In the genomic region with DNA sequence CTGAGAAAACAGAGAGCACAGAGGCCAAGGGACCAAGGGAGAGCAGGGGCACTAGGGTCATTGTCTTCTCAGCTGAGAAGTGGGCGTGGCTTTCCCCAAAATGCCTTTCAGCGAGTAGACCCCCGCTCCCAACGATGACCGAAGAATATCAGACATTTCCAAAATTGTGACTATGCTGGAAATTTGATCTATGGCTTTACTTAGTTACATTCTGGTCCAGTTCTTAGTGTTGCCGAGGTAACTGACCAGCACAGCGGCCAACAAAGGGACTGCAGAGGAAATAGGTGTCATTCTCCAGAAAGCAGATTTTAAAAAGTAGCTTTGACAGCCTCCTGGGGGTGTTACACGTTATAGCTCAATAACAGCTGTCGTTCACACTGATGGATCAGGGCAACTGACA, we compare ENCODE assay signal across 13 mouse cellular contexts. TPM values are rescaled to one million over a fixed set of nuclear protein-coding genes. Genes with fewer than 3 reads are reported as not detected.
DNase-seq lines count a peak whose midpoint lies in the region; ATAC-seq and TF ChIP-seq lines count a peak whose summit lies in the region.
"Had no signal": no experiment of that assay in that cellular context is flagged by ENCODE, and none has a peak within 500 bp of the region (broad histone marks: within the 10 kb centered on the region; RNA-seq: fewer than 3 reads in every experiment).

No protein-coding gene starts in this region.

- ATAC-seq in intestine, postnatal 0 days, result no peak
- no peak for ATAC-seq in intestine, embryonic 15.5 days
- no peak for ATAC-seq in embryonic facial prominence, embryonic 14.5 days (ENCODE audit: low read depth)
- ATAC-seq: liver, embryonic 12.5 days had no signal

- no peak overlapping the region for H3K27ac ChIP-seq in intestine, postnatal 0 days (ENCODE audit: low read depth, low read length)
- no peak overlapping the region for H3K27ac ChIP-seq in intestine, embryonic 15.5 days
- 0 out of 2 replicates have a peak overlapping the region, but pooled peaks have one; percentile 47 for H3K27ac ChIP-seq in spleen, adult 2 months (ENCODE audit: insufficient read depth, low read length)
- H3K27ac ChIP-seq in embryonic facial prominence, embryonic 14.5 days (replicated peaks; ENCODE audit: low read depth, low read length), result no peak overlapping the region
- H3K27ac ChIP-seq: liver, embryonic 12.5 days; macrophage had no signal

- no peak overlapping the region for H3K4me2 ChIP-seq in intestine, postnatal 0 days (replicated peaks; ENCODE audit: low read depth)
- no peak overlapping the region for H3K4me2 ChIP-seq in intestine, embryonic 15.5 days (replicated peaks)
- peak overlapping the region; percentile 12; the same call in 1 of the 2 replicates for H3K4me2 ChIP-seq in embryonic facial prominence, embryonic 14.5 days (ENCODE audit: low read depth, low read length)
- H3K4me2 ChIP-seq: liver, embryonic 12.5 days had no signal

- H3K4me1 ChIP-seq in intestine, postnatal 0 days (replicated peaks; ENCODE audit: control insufficient read depth, insufficient read depth, low read length), result no peaks in the 10 kb centered on the region
- H3K4me1 ChIP-seq in intestine, embryonic 15.5 days (replicated peaks), result no peaks in the 10 kb centered on the region
- peaks cover 2% of the 10 kb centered on the region; the same call in 1 of the 2 replicates for H3K4me1 ChIP-seq in spleen, adult 2 months (ENCODE audit: control insufficient read depth, insufficient read depth, insufficient read length)
- H3K4me1 ChIP-seq in embryonic facial prominence, embryonic 14.5 days (ENCODE audit: control insufficient read depth, insufficient read depth, low read length), result peaks cover 3% of the 10 kb centered on the region; the same call in 1 of the 2 replicates
- H3K4me1 ChIP-seq: liver, embryonic 12.5 days had no signal

- no peak overlapping the region for H3K4me3 ChIP-seq in intestine, postnatal 0 days (ENCODE audit: low read depth, low read length)
- no peak overlapping the region for H3K4me3 ChIP-seq in intestine, embryonic 15.5 days (replicated peaks)
- H3K4me3 ChIP-seq in spleen, adult 2 months (ENCODE audit: extremely low read depth, insufficient read depth, insufficient read length), result no peak overlapping the region
- no peak overlapping the region for H3K4me3 ChIP-seq in embryonic facial prominence, embryonic 14.5 days (ENCODE audit: low read depth, low read length)
- H3K4me3 ChIP-seq: liver, embryonic 12.5 days had no signal

- intact Hi-C loops in gastrocnemius, postnatal 14 days (cut with DNase I; ENCODE audit: low total_unique reads), result loop anchor here (5.0 kb wide), 3 partner anchors 120 to 260 kb away; no protein-coding TSS in a partner anchor

- no peaks in the 10 kb centered on the region for H3K36me3 ChIP-seq in intestine, postnatal 0 days (ENCODE audit: control insufficient read depth, insufficient read depth)
- H3K36me3 ChIP-seq in intestine, embryonic 15.5 days, result no peaks in the 10 kb centered on the region
- no peaks in the 10 kb centered on the region for H3K36me3 ChIP-seq in spleen, adult 2 months (ENCODE audit: control insufficient read depth, insufficient read depth, low read length)
- no peaks in the 10 kb centered on the region for H3K36me3 ChIP-seq in embryonic facial prominence, embryonic 14.5 days (ENCODE audit: control insufficient read depth, insufficient read depth, low read length)
- H3K36me3 ChIP-seq: liver, embryonic 12.5 days had no signal

- H3K27me3 ChIP-seq in intestine, postnatal 0 days (replicated peaks; ENCODE audit: control insufficient read depth, insufficient read depth, low read length), result no peaks in the 10 kb centered on the region
- no peaks in the 10 kb centered on the region for H3K27me3 ChIP-seq in intestine, embryonic 15.5 days (replicated peaks)
- no peaks in the 10 kb centered on the region for H3K27me3 ChIP-seq in spleen, adult 2 months (ENCODE audit: control insufficient read depth, insufficient read depth, low read length)
- no peaks in the 10 kb centered on the region for H3K27me3 ChIP-seq in embryonic facial prominence, embryonic 14.5 days (replicated peaks; ENCODE audit: control insufficient read depth, insufficient read depth, low read length)
- H3K27me3 ChIP-seq: liver, embryonic 12.5 days had no signal

- 54% methylated on average over 9 of the region's 9 CpGs for WGBS in intestine, postnatal 0 days
- WGBS in intestine, embryonic 15.5 days, result 54% methylated on average over 9 of the region's 9 CpGs
- WGBS in spleen, adult 2 months, result 70% methylated on average over 9 of the region's 9 CpGs
- 44% methylated on average over 9 of the region's 9 CpGs for WGBS in embryonic facial prominence, embryonic 14.5 days

- no peaks in the 10 kb centered on the region for H3K9me3 ChIP-seq in intestine, postnatal 0 days (ENCODE audit: control insufficient read depth)
- H3K9me3 ChIP-seq in intestine, embryonic 15.5 days, result no peaks in the 10 kb centered on the region
- H3K9me3 ChIP-seq in embryonic facial prominence, embryonic 14.5 days (ENCODE audit: control insufficient read depth, low read length), result no peaks in the 10 kb centered on the region
- H3K9me3 ChIP-seq: liver, embryonic 12.5 days had no signal

- no peak for DNase-seq in spleen, adult 2 months (ENCODE audit: low read depth in 1 of 2, low spot score in 2 of 2)
- no peak for DNase-seq in spleen, adult 12 weeks (ENCODE audit: low spot score)
- DNase-seq in embryonic facial prominence, embryonic 14.5 days (ENCODE audit: low spot score), result no peak
- no peak for DNase-seq in liver
- no peak for DNase-seq in gastrocnemius, postnatal 14 days
- DNase-seq: cerebellum, postnatal 14 days; heart, postnatal 10 days; kidney, adult 11 months; right cerebral cortex, adult 18-20 months had no signal

- no peak for TF ChIP-seq POLR2A in spleen, adult 2 months (IDR thresholded peaks at IDR 0.05; ENCODE audit: low read depth, low read length)

- peak; percentile 11; the same call in 1 of the 2 replicates for TF ChIP-seq CTCF in intestine, postnatal 0 days (IDR thresholded peaks at IDR 0.05; ENCODE audit: low read depth)
- TF ChIP-seq CTCF in spleen, adult 2 months (IDR thresholded peaks at IDR 0.05; ENCODE audit: extremely low read depth, insufficient read depth, insufficient read length, insufficient replicate concordance), result no peak

- no peak overlapping the region for H3K9ac ChIP-seq in intestine, postnatal 0 days (ENCODE audit: low read depth, low read length)
- no peak overlapping the region for H3K9ac ChIP-seq in intestine, embryonic 15.5 days
- no peak overlapping the region for H3K9ac ChIP-seq in embryonic facial prominence, embryonic 14.5 days (ENCODE audit: low read depth, low read length)
- H3K9ac ChIP-seq: liver, embryonic 12.5 days had no signal

RNA-seq across cellular contexts. Expression of gene Myom1, which starts 35.2 kb away (rescaled TPM):
- 8.9 and 12.4 TPM in 2 replicates for polyA plus RNA-seq in intestine, postnatal 0 days (2015; fragmentation: Nextera tagmentation; extraction: Ambion mirVana)
- polyA plus RNA-seq in intestine, embryonic 15.5 days (2015; fragmentation: Nextera tagmentation; extraction: Ambion mirVana), result 11.1 and 12.6 TPM in 2 replicates
- polyA plus RNA-seq in spleen, adult 2 months (2012; rRNA removed), result 1.5 and 3.0 TPM in 2 replicates
- 53.1 and 61.5 TPM in 2 replicates for polyA plus RNA-seq in embryonic facial prominence, embryonic 14.5 days (2014; fragmentation: Nextera tagmentation; extraction: Ambion mirVana)
- 1,000 to 10,000 TPM; 1,017 to 1,171 TPM for total RNA-seq in gastrocnemius, postnatal 14 days (2021)

RNA-seq across cellular contexts. Expression of gene Myl12a, which starts 35.5 kb away (rescaled TPM):
- polyA plus RNA-seq in intestine, postnatal 0 days (2015; fragmentation: Nextera tagmentation; extraction: Ambion mirVana), result 396 and 417 TPM in 2 replicates
- 490 and 556 TPM in 2 replicates for polyA plus RNA-seq in intestine, embryonic 15.5 days (2015; fragmentation: Nextera tagmentation; extraction: Ambion mirVana)
- 53.0 and 64.9 TPM in 2 replicates for polyA plus RNA-seq in spleen, adult 2 months (2012; rRNA removed)
- 690 and 724 TPM in 2 replicates for polyA plus RNA-seq in embryonic facial prominence, embryonic 14.5 days (2014; fragmentation: Nextera tagmentation; extraction: Ambion mirVana)
- total RNA-seq in gastrocnemius, postnatal 14 days (2021), result 100 to 1,000 TPM; 490 to 594 TPM
